Mouse (Mus musculus): ENCODE results near the gene Pacsin2. TPM values are rescaled to one million over a fixed set of nuclear protein-coding genes. Genes with fewer than 3 reads are reported as not detected.

Gene Pacsin2
- polyA plus RNA-seq, 1 experiment = 94.9 TPM

DNA sequence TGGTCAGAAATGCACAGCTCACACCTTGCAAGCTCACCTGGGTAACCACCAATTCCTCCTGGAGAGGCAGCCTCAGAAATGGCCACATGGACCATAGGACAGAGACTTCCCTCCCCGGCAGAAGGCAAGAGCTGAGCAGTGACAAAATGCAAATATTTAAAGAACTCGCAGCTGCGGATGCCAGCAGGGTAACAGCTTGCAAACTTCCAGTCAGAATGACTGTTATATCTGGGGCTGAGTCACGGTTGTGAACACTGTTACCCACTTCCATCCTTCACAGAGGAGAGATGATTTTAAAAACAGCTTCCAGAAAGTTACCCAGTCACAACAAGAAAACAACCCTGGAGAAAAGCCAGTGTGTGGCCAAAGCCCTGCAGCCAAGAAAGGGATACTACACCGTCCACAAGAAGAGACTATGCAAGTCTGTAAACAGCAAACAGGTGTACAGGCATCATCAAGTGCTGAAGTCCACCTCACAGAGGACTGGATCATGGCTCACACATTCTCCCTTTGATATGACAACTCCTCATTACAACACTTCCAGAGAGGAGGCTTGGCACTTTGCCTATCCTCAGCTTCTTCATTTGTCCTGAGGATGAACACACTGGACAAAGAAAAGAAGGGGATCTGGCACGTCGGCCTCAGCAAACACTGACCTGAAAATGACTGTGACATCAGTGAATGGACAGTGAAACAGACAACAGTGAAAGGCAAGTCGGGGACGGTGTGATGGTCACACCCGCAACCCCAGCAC lies 16.4 kb downstream of the Pacsin2 start:
- WGBS = 31% methylated on average over 10 of the region's 10 CpGs
- Histone ChIP-seq H3K4me1 (ENCODE audit: control insufficient read depth, insufficient read depth, low read length) (no peaks in the 10 kb centered on the region; the same call in 1 of the 2 replicates), H3K27ac (ENCODE audit: insufficient read depth, low read length) (no peak overlapping the region), H3K27me3 (ENCODE audit: control insufficient read depth, insufficient read depth, low read length) (no peaks in the 10 kb centered on the region), H3K4me3 (replicated peaks; ENCODE audit: insufficient read depth, low read depth, low read length) (no peak overlapping the region)
- no peak for TF ChIP-seq CTCF (IDR thresholded peaks at IDR 0.05; ENCODE audit: borderline replicate concordance, insufficient read depth, low read depth, low read length)
- no peak for TF ChIP-seq POLR2A (IDR thresholded peaks at IDR 0.05; ENCODE audit: borderline replicate concordance, insufficient read depth, low read length)
- DNase-seq = no peak

DNA sequence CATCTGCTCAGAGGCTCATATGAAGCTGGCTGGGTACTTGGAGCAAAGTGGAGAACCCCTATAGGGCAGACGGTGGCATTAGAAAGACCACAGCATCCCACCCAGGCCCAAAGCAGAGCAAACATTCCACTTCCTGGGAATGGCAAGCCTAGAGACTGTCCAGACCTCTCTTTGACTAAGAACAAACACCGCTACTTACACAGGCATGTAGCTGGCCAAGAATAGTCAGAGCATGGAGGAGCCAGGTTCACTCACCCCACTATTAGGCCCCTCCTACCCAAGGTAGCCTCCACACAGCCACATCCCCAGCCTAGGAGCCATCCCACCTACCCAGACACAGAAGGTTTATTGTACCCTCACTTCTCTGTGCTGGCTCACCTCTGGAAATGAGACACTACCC lies 18.5 kb downstream of the Pacsin2 start:
- no peak overlapping the region for H3K27ac ChIP-seq (ENCODE audit: insufficient read depth, low read length)
- WGBS = 88% methylated on average over 2 of the region's 2 CpGs
- no peaks in the 10 kb centered on the region for H3K27me3 ChIP-seq (ENCODE audit: control insufficient read depth, insufficient read depth, low read length)
- no peak for DNase-seq
- TF ChIP-seq CTCF (IDR thresholded peaks at IDR 0.05; ENCODE audit: borderline replicate concordance, insufficient read depth, low read depth, low read length) (no peak), POLR2A (IDR thresholded peaks at IDR 0.05; ENCODE audit: borderline replicate concordance, insufficient read depth, low read length) (no peak)
- no peaks in the 10 kb centered on the region; the same call in 1 of the 2 replicates for H3K4me1 ChIP-seq (ENCODE audit: control insufficient read depth, insufficient read depth, low read length)
- no peak overlapping the region for H3K4me3 ChIP-seq (replicated peaks; ENCODE audit: insufficient read depth, low read depth, low read length)

DNA sequence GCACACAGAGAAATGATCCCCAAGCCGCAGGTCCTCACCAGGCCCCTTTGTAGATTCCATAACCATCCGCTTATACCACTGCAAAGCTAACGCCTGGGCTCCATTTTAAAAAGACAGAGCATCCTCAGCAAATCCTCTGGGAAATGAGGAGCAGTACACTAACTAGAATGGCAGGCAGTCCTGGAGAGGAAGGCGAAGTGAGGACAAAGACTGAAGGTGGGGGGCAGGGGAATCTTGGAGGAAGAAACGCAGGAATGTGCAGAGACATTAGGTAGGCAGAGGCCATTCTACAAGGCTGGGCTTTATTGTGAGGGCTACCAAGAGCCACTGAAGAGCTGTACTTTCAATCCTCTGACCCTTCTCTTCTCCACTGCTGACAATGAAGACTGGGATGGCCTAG lies 19.0 kb downstream of the Pacsin2 start:
- 85% methylated on average over 5 of the region's 5 CpGs for WGBS
- no peak overlapping the region for H3K27ac ChIP-seq (ENCODE audit: insufficient read depth, low read length)
- TF ChIP-seq POLR2A (IDR thresholded peaks at IDR 0.05; ENCODE audit: borderline replicate concordance, insufficient read depth, low read length) = no peak
- TF ChIP-seq CTCF (IDR thresholded peaks at IDR 0.05; ENCODE audit: borderline replicate concordance, insufficient read depth, low read depth, low read length) = no peak

DNA sequence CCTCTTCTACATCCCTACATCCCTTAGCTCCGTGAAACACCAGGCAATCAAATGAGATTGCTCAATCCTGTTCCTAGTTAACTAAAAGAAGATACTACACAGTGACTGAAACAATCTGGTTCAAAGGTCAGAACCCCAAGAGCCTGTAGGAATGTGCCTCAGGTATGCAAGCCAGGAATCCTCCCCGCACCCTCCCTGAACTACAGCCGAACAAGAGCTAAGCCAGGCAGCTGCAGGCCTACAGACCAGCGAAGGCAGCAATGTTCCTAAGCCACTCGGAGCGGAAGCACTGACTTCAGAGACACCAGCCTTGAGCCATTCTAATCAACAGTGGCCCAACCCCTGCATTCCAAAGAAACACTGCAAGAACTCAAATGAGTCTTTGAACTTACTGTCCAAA lies 20.0 kb downstream of the Pacsin2 start:
- Histone ChIP-seq H3K27ac (ENCODE audit: insufficient read depth, low read length) (no peak overlapping the region), H3K4me1 (ENCODE audit: control insufficient read depth, insufficient read depth, low read length) (no peaks in the 10 kb centered on the region; the same call in 1 of the 2 replicates), H3K27me3 (ENCODE audit: control insufficient read depth, insufficient read depth, low read length) (no peaks in the 10 kb centered on the region), H3K4me3 (replicated peaks; ENCODE audit: insufficient read depth, low read depth, low read length) (no peak overlapping the region)
- no peak for TF ChIP-seq POLR2A (IDR thresholded peaks at IDR 0.05; ENCODE audit: borderline replicate concordance, insufficient read depth, low read length)
- DNase-seq = no peak
- 89% methylated on average over 6 of the region's 6 CpGs for WGBS

More for the DNA sequence above, 19.0 kb downstream of the Pacsin2 start:
- no peak for DNase-seq
- Histone ChIP-seq H3K27me3 (ENCODE audit: control insufficient read depth, insufficient read depth, low read length) (no peaks in the 10 kb centered on the region), H3K4me3 (replicated peaks; ENCODE audit: insufficient read depth, low read depth, low read length) (no peak overlapping the region), H3K4me1 (ENCODE audit: control insufficient read depth, insufficient read depth, low read length) (no peaks in the 10 kb centered on the region; the same call in 1 of the 2 replicates)

DNA sequence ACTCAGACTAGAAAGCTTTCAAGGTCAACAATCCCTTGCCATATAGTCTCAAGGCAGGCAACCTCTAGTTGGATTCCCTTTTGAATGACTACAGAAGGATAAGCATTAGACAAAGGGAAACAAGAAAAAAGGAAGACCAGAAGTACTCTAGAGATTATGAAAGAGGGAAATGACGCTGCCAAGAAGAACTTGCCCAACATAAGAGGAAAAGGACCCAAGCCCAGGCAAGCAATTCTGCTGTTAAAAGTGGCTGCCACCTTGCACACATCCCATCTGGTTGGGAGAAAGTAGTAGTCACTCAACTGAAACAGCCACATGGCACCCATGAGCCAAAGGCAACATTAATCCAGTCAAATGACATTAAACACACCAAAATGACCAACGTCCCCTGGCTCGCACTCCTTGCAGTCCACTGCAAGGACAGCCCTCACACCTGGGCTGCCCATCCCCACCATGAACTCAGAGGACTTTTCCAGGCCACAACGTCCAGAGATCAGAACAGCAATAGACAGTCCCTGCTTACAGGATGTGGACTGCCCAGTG lies 21.8 kb downstream of the Pacsin2 start:
- Histone ChIP-seq H3K4me1 (ENCODE audit: control insufficient read depth, insufficient read depth, low read length) (no peaks in the 10 kb centered on the region), H3K27me3 (ENCODE audit: control insufficient read depth, insufficient read depth, low read length) (no peaks in the 10 kb centered on the region), H3K4me3 (replicated peaks; ENCODE audit: insufficient read depth, low read depth, low read length) (no peak overlapping the region), H3K27ac (ENCODE audit: insufficient read depth, low read length) (no peak overlapping the region)
- TF ChIP-seq CTCF (IDR thresholded peaks at IDR 0.05; ENCODE audit: borderline replicate concordance, insufficient read depth, low read depth, low read length) (no peak), POLR2A (IDR thresholded peaks at IDR 0.05; ENCODE audit: borderline replicate concordance, insufficient read depth, low read length) (no peak)
- 77% methylated on average over 4 of the region's 4 CpGs for WGBS
- DNase-seq = no peak

DNA sequence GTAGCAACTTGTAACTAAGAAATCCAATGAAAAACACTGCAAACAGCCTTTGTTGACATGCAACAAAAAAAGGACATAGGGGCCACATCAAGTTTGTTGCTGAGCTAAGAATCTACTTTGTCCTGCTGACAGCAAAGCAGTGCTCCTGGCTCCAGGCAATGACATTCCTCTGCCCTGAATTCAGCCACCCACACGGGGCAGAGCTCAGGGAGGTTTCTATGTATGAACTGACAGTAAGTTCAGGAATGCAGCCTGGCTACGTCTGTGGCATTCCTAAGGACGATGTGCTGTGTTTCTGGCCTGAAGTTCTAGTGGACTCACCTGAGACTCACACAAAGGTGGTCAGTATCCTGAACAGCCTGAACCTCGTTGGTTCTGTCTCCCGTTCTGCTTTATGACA lies 23.7 kb downstream of the Pacsin2 start:
- Histone ChIP-seq H3K27me3 (ENCODE audit: control insufficient read depth, insufficient read depth, low read length) (no peaks in the 10 kb centered on the region), H3K27ac (ENCODE audit: insufficient read depth, low read length) (no peak overlapping the region), H3K4me3 (replicated peaks; ENCODE audit: insufficient read depth, low read depth, low read length) (no peak overlapping the region), H3K4me1 (ENCODE audit: control insufficient read depth, insufficient read depth, low read length) (no peaks in the 10 kb centered on the region)
- WGBS = 71% methylated on average over 5 of the region's 5 CpGs
- TF ChIP-seq CTCF (IDR thresholded peaks at IDR 0.05; ENCODE audit: borderline replicate concordance, insufficient read depth, low read depth, low read length) = no peak
- no peak for TF ChIP-seq POLR2A (IDR thresholded peaks at IDR 0.05; ENCODE audit: borderline replicate concordance, insufficient read depth, low read length)
- DNase-seq = no peak

DNA sequence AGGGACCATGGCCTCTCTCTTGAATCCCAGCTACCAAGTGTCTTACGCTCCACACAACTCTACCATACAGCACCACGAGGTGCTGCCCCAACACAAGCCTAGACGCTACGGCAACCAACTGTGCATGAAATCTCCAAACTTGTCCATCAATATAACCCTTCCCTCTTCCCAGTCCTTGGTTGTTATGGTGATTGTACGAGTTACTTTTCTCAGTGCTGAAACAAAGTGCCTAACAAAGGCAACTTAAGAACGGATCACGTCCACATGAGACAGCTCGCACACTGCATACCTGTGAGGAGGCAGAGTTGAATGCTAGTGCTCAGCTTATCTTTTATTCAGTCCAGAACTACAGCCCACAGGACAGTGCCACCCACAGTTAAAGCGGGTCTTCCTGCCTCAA lies 27.9 kb downstream of the Pacsin2 start:
- WGBS = 54% methylated on average over 9 of the region's 9 CpGs
- H3K4me1 ChIP-seq (ENCODE audit: control insufficient read depth, insufficient read depth, low read length) = no peaks in the 10 kb centered on the region
- TF ChIP-seq POLR2A (IDR thresholded peaks at IDR 0.05; ENCODE audit: borderline replicate concordance, insufficient read depth, low read length) = no peak
- TF ChIP-seq CTCF (IDR thresholded peaks at IDR 0.05; ENCODE audit: borderline replicate concordance, insufficient read depth, low read depth, low read length) = no peak
- H3K4me3 ChIP-seq (replicated peaks; ENCODE audit: insufficient read depth, low read depth, low read length) = no peak overlapping the region
- H3K27me3 ChIP-seq (ENCODE audit: control insufficient read depth, insufficient read depth, low read length) = no peaks in the 10 kb centered on the region
- H3K27ac ChIP-seq (ENCODE audit: insufficient read depth, low read length) = no peak overlapping the region
- DNase-seq = no peak

Measured in cerebellum, adult 2 months (tissue).